Mouse (Mus musculus) embryonic facial prominence, embryonic 14.5 days (tissue): ENCODE measurements around the gene 0610010F05Rik. TPM values are rescaled to one million over a fixed set of nuclear protein-coding genes. Genes with fewer than 3 reads are reported as not detected.
"Not testable (repeated sequence)": the region's sequence is repeated elsewhere in the genome, so short reads cannot be mapped to it uniquely, and the experiment has no call there.

ENCODE experiments used
- ATAC-seq: fragments of 200-750 bp; cut with Nextera tagmentation; 2 replicates; pipeline ENCODE4 v1.8.0; 2017; ENCODE audit warnings: low read depth, moderate number of reproducible peaks, moderate TSS enrichment
- DNase-seq: peaks from one replicate; pipeline ENCODE4 v3.0.0-alpha.2; 2015; ENCODE audit warnings: low spot score
- H3K27ac ChIP-seq: fragments of 300-500 bp; sonication (generic); replicated peaks from 2 replicates; pipeline ENCODE4 v1.5.1; 2014; ENCODE audit warnings: low read depth, mild to moderate bottlenecking, low read length, moderate library complexity
- H3K27me3 ChIP-seq: fragments of 300-500 bp; sonication (generic); replicated peaks from 2 replicates; pipeline ENCODE4 v1.6.1; 2014; ENCODE audit warnings: low read length; ENCODE audit not compliant: control insufficient read depth, insufficient read depth
- H3K36me3 ChIP-seq: fragments of 300-500 bp; sonication (generic); 2 replicates; pipeline ENCODE4 v1.6.1; 2014; ENCODE audit warnings: low read length, mixed read lengths; ENCODE audit not compliant: control insufficient read depth, insufficient read depth
- H3K4me1 ChIP-seq: fragments of 300-500 bp; sonication (generic); 2 replicates; pipeline ENCODE4 v1.6.1; 2014; ENCODE audit warnings: antibody characterized with exemption, low read length; ENCODE audit not compliant: control insufficient read depth, insufficient read depth
- H3K4me2 ChIP-seq: fragments of 300-500 bp; sonication (generic); 2 replicates; pipeline ENCODE4 v1.6.1; 2014; ENCODE audit warnings: low read depth, mild to moderate bottlenecking, low read length, moderate library complexity, mixed read lengths
- H3K4me3 ChIP-seq: fragments of 300-500 bp; sonication (generic); 2 replicates; pipeline ENCODE4 v1.5.1; 2014; ENCODE audit warnings: low read depth, mild to moderate bottlenecking, low read length
- H3K9ac ChIP-seq: fragments of 300-500 bp; sonication (generic); 2 replicates; pipeline ENCODE4 v1.6.1; 2014; ENCODE audit warnings: low read depth, mild to moderate bottlenecking, low read length, moderate library complexity, mixed read lengths
- H3K9me3 ChIP-seq: fragments of 300-500 bp; sonication (generic); 2 replicates; pipeline ENCODE4 v1.6.1; 2016; ENCODE audit warnings: low read length; ENCODE audit not compliant: control insufficient read depth
- WGBS: fragments of 180-500 bp; shearing (Covaris S2); extraction: QIAGEN DNeasy Blood & Tissue Kit; methylation state at CpG from one replicate; pipeline ENCODE4 v1.1.7; 2014; 5-methylcytosine and 5-hydroxymethylcytosine counted together
- polyA plus RNA-seq: library from polyadenylated mRNA; unstranded; fragments of >200 nt; fragmentation: Nextera tagmentation; extraction: Ambion mirVana; gene quantifications from 2 replicates; pipeline ENCODE4 v1.2.1, GENCODE M21; 2014

0610010F05Rik gene
- polyA plus RNA-seq, 1 experiment from 2014 or later, result 26.5 TPM

DNA sequence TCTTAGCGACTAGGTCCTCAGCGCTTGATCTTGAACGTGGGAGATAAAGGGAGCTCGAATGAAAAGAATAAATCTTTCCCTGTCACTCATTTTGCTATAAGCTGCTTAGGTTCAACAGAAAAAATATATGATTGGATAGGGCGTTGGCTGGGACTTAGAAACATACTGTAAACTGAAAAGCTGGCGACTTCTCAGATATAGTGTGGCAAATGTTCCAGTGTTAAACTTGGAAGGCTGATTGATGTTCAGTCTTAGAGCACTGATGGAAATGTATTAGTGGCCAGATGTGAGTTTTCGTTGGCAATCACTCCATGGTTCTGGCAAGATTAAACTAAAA lies 408 bp upstream of the 0610010F05Rik start:
- H3K27ac ChIP-seq, result no peak overlapping the region; the same call in 1 of the 2 replicates
- ATAC-seq, result 0 out of 2 replicates have a peak, but pooled peaks have one; percentile 4
- H3K4me3 ChIP-seq, result peak overlapping the region; percentile 87
- peak overlapping the region; percentile 92; the same call in 1 of the 2 replicates for H3K9ac ChIP-seq
- peaks cover 4% of the 10 kb centered on the region; the same call in 1 of the 2 replicates for H3K36me3 ChIP-seq
- no peak for DNase-seq
- whole genome bisulfite sequencing, result 7% methylated on average over 7 of the region's 7 CpGs
- 0 out of 2 replicates have a peak, but pooled peaks cover 3% of the 10 kb centered on the region for H3K9me3 ChIP-seq
- peak overlapping the region; percentile 67 for H3K4me2 ChIP-seq
- no peaks in the 10 kb centered on the region for H3K4me1 ChIP-seq
- H3K27me3 ChIP-seq, result no peaks in the 10 kb centered on the region

DNA sequence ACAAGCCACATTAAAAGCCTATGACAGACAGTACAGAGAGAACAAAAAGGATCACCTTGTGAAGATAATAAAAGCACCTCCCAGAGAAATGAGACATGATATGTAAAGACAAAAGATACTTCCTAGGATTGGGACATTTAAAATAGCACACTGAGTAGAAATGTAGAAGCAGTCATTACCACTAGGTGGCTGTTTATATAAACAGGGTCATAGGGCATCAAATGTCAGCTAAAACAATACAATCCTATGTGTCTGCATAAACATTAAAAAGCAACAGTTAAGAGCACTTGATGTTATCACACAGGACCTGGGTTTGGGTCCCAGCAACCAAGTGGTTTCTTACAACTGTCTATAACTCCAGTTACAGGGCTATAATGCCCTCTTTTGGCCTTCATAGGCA lies 2.8 kb downstream of the 0610010F05Rik start:
- no peak overlapping the region for H3K4me2 ChIP-seq
- H3K27me3 ChIP-seq, result no peaks in the 10 kb centered on the region
- H3K4me1 ChIP-seq, result no peaks in the 10 kb centered on the region
- DNase-seq (no peak), ATAC-seq (no peak)
- 0 out of 2 replicates have a peak, but pooled peaks cover 3% of the 10 kb centered on the region for H3K9me3 ChIP-seq
- H3K36me3 ChIP-seq, result peaks cover 12% of the 10 kb centered on the region
- H3K4me3 ChIP-seq, result no peak overlapping the region
- no peak overlapping the region for H3K27ac ChIP-seq
- no peak overlapping the region for H3K9ac ChIP-seq

DNA sequence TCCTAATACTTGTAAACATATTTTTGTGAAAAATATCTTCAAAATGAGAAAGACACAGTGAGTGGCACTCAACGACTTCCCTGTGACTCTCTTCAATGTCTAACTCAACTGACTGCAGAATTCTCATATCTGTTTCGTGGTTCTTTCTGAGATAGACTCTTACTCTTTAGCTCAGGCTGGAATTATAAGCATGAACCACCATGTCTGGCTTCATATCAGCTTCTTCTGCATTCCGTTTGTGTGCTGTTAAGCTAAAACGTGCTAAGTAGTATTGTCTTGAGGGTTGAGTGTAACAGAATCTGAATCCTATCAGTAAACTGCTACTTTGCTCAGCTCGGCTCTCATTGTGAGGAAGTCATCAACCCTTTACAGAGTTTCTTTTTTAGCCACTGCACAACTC lies 14.4 kb downstream of the 0610010F05Rik start:
- 84% methylated on average over 5 of the region's 5 CpGs for WGBS
- Histone ChIP-seq H3K9me3 (no peaks in the 10 kb centered on the region), H3K27ac (no peak overlapping the region), H3K4me3 (no peak overlapping the region), H3K9ac (no peak overlapping the region), H3K36me3 (peaks cover 23% of the 10 kb centered on the region), H3K4me1 (no peaks in the 10 kb centered on the region), H3K4me2 (no peak overlapping the region), H3K27me3 (no peaks in the 10 kb centered on the region)
- DNase-seq (no peak), ATAC-seq (no peak)

DNA sequence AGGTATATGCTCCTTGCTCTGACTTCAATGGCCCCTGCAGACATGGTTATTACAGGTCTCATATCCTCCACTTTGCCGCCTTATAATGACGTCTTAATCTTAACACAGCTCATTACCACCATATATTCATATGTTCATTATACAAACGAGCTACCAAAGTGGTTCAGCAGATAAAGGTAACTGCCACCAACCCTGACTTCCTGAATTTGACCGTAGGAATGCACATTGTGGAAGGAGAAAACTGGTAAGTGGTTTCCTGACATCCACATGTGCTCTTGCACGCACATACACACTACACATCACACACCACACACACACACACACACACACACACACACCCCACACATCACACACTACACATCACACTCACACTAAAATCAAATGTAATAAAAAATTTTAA lies 18.9 kb downstream of the 0610010F05Rik start:
- Histone ChIP-seq H3K4me1 (no peaks in the 10 kb centered on the region), H3K27me3 (no peaks in the 10 kb centered on the region), H3K36me3 (peaks cover 19% of the 10 kb centered on the region), H3K4me3 (no peak overlapping the region), H3K4me2 (no peak overlapping the region), H3K27ac (no peak overlapping the region), H3K9ac (no peak overlapping the region), H3K9me3 (no peaks in the 10 kb centered on the region)
- WGBS, result 84% methylated on average over 5 of the region's 5 CpGs
- DNase-seq (no peak), ATAC-seq (no peak)

DNA sequence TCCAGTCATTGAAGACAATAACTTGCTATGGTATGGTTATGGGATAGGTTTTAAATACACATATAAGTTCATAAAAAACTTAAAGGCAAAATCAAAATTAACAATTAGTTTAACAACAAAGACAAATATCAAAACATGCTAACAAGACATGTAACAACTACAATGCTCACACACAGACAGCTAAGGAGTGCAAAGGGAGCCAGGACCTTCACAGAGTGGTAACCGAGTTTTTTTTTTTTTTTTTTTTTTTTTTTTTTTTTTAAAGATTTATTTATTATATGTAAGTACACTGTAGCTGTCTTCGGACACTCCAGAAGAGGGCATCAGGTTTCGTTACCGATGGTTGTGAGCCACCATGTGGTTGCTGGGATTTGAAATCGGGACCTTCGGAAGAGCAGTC lies 26.1 kb downstream of the 0610010F05Rik start:
- WGBS, result 87% methylated on average over 6 of the region's 6 CpGs
- H3K9ac ChIP-seq, ATAC-seq, DNase-seq, H3K9me3 ChIP-seq, H3K4me2 ChIP-seq, H3K4me3 ChIP-seq, H3K27ac ChIP-seq, H3K4me1 ChIP-seq, H3K27me3 ChIP-seq: not testable (repeated sequence)
- H3K36me3 ChIP-seq, result peaks cover 35% of the 10 kb centered on the region

DNA sequence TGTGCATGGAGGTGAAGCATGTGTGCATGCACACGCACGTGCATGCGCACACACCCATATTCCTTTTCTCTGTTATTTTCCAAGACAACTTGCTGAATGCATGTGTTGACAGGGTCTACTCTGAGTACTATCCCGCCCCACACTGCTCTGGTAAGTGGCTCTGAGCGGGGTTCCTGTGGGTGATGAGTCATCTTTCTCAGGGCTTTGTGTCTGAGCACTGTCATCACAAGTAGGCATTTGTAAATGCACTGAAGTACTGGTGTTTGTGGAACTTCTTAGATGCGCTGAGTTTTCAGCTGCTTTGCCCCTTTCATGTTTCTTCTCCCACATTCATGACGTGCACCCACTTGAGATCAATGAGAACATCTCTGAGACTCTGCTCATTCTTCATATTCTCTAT lies 63.3 kb downstream of the 0610010F05Rik start:
- Histone ChIP-seq H3K27me3 (no peaks in the 10 kb centered on the region), H3K4me2 (no peak overlapping the region), H3K4me3 (no peak overlapping the region), H3K4me1 (no peaks in the 10 kb centered on the region), H3K27ac (no peak overlapping the region), H3K9ac (no peak overlapping the region), H3K36me3 (peaks cover 15% of the 10 kb centered on the region; the same call in 1 of the 2 replicates), H3K9me3 (no peaks in the 10 kb centered on the region)
- WGBS, result 91% methylated on average over 7 of the region's 7 CpGs
- ATAC-seq, result no peak
- no peak for DNase-seq

DNA sequence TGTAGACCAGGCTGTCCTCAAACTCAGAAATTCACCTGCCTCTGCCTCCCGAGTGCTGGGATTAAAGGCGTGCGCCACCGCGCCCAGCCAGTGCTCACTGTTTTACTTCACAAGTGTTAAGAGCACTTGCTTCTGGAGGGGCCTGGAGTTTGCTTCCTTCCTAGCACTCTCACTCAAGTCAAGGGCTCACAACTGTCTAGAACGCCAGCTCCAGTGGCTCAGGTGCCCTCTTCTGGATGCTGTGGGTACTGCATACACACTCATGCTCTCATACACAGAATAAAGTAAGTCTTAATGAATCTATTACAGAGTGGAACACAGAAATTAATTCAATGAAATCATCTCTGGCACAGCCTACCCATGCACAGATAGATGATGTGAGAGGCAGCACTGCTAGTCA lies 67.7 kb downstream of the 0610010F05Rik start:
- Histone ChIP-seq H3K36me3 (peaks cover 13% of the 10 kb centered on the region; the same call in 1 of the 2 replicates), H3K4me3 (no peak overlapping the region), H3K27me3 (no peaks in the 10 kb centered on the region), H3K27ac (no peak overlapping the region), H3K4me2 (no peak overlapping the region), H3K4me1 (no peaks in the 10 kb centered on the region), H3K9me3 (no peaks in the 10 kb centered on the region), H3K9ac (no peak overlapping the region)
- 55% methylated on average over 6 of the region's 6 CpGs for WGBS
- DNase-seq (peak; percentile 43), ATAC-seq (0 out of 2 replicates have a peak, but pooled peaks have one; percentile 62)

DNA sequence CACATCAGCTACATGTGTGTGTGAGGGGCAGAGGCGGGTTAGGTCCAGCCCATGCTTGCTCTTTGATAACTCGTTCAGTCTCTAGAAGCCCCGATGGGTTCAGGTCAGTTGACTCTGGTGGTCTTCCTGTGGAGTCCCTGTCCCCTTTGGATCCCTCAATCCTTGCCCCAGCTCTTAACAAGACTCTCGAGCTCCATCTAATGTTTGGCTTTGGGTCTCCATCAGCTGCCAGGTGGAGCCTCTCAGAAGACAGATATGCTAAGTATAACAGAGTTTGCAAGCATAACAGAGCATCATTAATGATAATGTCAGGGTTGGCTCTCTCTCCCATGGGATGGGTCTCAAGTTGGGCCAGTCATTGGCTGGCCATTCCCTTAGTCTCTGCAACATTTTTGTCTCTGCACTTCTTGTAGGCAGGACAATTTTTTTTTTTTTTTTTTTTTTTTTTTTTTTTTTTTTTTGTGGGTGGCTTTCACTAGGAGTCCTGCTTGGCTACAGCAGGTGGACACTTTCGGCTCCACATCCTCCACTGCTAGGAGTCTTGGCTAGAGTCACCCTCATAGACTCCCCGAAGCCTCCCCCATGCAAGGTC lies 76.3 kb downstream of the 0610010F05Rik start:
- Histone ChIP-seq H3K9me3 (no peaks in the 10 kb centered on the region), H3K4me1 (no peaks in the 10 kb centered on the region), H3K4me3 (no peak overlapping the region), H3K36me3 (no peaks in the 10 kb centered on the region), H3K4me2 (no peak overlapping the region), H3K27ac (no peak overlapping the region), H3K9ac (no peak overlapping the region), H3K27me3 (no peaks in the 10 kb centered on the region)
- DNase-seq, result no peak
- WGBS, result 64% methylated on average over 6 of the region's 6 CpGs
- ATAC-seq, result no peak

DNA sequence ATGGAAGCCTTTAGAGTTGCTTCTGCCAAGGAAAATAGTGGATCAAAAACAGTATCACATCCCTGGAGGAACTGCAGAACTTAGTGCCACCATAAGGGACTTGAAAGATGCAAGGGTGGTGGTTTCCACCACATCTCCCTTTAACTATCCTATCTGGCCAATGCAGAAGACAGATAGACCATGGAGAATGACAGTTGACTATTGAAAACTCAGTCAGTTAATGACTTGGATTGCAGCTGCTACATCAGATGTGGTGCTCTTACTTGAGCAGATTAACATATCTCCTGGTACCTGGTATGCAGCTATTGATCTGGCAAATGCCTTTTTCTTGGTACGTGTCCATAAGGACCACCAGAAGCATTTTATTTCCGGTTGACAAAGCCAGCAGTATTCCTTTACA lies 96.0 kb downstream of the 0610010F05Rik start:
- Histone ChIP-seq H3K36me3 (no peaks in the 10 kb centered on the region), H3K4me2 (no peak overlapping the region), H3K27me3 (no peaks in the 10 kb centered on the region), H3K4me3 (no peak overlapping the region), H3K4me1 (no peaks in the 10 kb centered on the region), H3K9me3 (no peaks in the 10 kb centered on the region), H3K27ac (no peak overlapping the region), H3K9ac (no peak overlapping the region)
- ATAC-seq (no peak), DNase-seq (no peak)
- 93% methylated on average over 2 of the region's 2 CpGs for WGBS
